Mouse (Mus musculus): ENCODE data around the gene Hspb2. TPM values are rescaled to one million over a fixed set of nuclear protein-coding genes. Genes with fewer than 3 reads are reported as not detected.

Gene Hspb2
- polyA plus RNA-seq (2015; fragmentation: Illumina TruSeq; extraction: RNeasy Lipid Tissue Mini Kit (QIAGEN cat#74804); ENCODE audit: low read depth, low replicate concordance), result 3.0 TPM

DNA sequence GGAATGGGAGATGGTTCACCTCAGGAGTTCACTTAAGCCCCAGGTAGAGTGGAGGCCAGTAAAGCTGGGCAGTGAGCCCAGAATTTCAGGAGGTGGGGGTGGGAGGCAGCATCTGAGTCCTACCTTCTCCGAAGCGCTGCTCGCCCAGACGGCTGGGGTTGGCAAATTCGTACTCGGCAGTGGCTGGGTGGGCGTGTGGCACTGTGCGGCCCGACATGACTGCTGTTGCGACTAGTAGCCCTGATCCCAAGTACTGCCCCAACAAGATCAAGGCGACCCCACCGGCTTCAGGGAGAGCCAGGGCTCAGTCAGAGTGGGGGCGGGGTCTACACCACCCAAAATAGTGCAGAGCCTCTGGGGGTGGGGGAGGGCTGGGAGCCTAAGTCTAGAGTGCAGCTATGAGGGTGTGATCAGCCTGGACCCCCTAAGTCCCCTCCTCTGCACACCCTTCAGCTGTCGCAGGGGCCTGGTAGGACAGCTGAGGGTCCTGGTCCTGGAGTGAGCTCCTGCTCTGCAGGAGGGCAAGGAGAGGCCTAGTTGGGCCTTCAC lies at the start of gene Hspb2:
Hspb2 (minus strand) TSS at position 301 of the 549 bp plus-strand sequence.

DNA sequence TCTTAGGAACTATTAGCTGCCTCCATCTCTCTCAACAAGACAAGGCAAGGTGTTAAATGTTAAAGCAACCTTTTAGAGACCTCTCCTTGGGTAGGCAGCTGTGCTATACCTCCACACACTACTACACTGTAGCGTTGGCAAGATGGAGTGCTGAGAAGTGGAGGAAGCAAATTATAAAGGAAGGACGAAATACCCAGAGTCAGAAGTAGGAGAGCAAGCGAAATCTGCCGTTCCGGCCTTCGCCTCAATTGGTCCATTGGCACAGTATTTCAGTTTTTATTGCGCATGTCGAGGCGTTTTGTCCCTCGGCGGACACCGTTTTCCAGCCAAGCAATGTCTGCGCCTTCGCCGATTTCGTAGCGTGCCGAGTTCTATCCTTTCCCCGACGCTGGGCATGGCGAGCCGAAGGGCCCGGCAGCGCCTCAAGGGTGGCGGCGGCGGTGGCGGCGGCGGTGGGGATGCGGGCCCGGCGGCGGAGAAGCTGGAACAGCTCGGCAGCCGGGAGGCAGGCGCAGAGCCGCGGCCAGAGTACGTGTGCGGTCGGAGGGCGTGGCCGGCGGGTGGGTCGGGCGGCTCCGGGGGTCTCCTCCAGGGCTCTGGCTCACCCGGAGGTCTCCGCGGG lies 22.9 kb upstream of the Hspb2 start, which contains the start of the genes Alg9 and 1110032A03Rik:
Alg9 (plus strand) TSS at position 29 of the 622 bp plus-strand sequence.
1110032A03Rik (minus strand) TSS at position 530 of the 622 bp plus-strand sequence.

DNA sequence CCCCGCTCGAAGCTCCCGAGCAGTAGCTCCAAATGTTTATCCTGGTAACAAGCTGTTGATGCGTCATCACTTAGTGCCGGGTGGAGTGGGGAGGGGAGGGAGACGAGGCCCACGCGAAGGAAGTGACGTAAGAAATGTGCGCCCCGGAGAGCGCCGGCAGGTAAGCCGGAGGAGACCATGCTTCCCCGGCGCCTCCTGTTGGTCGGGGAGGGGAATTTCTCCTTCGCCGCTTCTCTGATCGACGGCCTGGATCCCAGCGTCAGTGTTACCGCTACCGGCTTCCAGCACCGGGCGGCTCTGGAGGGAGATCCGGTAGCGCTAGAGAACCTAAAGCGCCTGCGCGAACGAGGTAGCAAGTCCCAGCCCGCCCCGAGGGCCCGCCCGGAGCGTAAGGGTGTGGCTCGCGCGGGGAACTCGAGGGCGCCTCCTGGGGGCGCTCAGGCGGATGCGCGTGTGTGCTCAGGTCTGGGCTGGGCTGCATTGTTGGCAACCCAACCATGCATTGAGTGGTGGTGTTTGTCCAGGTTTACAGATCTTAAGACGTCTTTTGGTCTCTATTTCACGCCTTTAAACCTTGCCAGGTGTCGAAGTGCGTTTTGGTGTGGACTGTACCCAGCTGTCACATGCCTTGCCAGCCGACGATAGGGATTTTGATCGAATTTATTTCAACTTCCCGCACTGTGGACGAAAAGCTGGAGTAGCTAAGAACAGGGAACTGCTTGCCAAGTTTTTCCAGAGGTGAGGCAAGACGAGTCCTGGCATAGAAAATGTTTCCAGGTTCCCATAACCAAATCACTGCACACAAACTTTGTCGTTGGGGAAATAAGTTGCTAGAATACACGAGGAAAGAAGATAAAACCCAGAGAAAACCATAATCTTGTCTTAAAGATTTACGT lies 16.2 kb upstream of the Hspb2 start, which contains the start of gene Fdxacb1:
Fdxacb1 (plus strand) TSS at position 130 of the 896 bp plus-strand sequence.

DNA sequence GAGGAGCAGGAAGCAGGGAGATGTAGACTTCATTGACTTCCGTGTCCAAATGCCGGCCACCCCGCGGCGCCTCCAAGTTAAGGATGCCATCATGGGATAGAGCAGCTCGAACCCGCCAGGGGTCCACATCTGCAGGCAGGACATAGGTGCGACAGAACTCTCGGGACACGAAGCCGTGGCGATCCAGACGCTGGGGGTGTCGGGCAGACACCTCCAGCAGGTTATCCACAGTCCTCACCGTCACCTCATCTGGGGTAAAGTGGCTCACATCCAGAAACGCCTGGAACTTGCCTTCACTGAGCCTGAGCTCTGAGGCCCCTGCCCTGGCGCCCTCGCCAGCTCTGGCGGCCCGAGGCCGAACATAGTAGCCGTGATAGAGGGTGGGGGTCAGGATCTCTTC lies 831 bp downstream of the Hspb2 start, which contains the start of gene Cryab:
Cryab (plus strand) TSS at position 3 of the 400 bp plus-strand sequence.

DNA sequence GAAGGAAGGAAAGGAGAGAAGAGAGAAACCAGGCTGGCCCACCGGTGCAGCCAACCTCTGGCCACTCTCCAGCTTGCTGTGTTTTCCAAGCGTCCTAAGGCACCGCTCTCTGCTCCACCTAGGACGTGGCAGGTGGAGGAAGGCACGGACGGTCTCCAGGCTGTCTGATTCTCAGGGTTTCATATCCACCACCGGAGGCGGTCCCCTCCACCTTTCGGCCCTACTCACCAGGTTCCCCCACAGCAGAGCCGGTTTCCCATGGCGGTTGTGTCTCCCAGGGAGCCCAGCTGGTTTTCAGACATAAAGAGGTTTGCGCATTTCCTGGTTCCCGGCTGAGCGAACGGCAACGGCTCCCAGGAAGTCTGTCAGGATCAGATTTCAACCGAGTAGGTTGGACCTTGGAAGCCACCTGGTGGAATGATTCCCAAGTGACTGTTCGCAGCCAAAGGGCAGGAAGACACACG lies 5.9 kb downstream of the Hspb2 start, which contains the start of gene 2310030G06Rik:
2310030G06Rik (minus strand) TSS at position 323 of the 464 bp plus-strand sequence.

DNA sequence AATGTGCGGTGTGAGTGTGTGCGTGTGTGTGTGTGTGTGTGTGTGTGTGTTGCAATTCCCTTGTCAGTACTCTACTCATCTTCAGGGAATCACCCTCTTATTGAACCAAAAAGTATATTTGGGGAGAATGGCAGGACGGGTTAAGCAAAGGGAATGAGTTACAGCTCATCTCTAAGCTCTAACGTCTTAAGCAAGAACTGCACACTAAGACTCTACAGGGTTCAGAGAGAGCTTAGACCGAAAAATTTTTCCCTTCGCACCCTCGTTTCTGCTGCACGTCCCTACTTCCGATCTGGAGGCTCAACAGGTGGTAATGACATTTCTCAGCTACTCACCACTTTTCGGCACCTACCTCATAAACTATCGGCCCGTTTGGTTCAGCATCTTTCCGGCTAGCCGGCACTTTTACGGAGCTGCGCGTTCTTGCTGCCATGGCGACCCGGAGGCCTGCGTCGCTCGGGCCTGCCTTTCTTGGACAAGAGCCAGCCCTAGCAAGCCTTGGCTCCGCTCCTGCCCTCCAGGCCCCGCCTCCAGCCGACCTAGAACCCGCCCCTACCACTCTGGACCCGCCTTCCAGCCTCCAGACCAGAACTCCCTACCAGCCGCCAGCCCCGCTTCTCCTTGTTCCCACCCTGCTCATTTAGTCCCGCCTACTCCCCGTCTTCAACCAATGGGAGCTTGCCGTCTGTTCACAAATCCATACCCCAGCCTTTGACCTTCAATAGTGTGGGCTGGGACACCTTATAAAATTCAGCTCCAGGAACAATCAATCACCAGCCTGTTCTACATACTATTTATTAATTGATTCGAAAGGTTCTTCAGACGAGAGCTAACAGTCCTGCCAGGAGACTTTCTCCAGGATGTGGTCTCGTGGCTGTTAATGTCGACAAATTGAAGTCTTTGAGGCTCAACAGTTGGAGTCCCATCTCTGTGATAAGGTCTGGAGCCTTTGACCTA lies 13.0 kb downstream of the Hspb2 start, which contains the start of gene Dixdc1:
Dixdc1 (minus strand) TSS at position 604 of the 957 bp plus-strand sequence.

Other genes starting within 250 kb of the Hspb2 start
- 93.3 TPM for gene Pts, start 223.6 kb downstream of the Hspb2 start, polyA plus RNA-seq (2015; fragmentation: Illumina TruSeq; extraction: RNeasy Lipid Tissue Mini Kit (QIAGEN cat#74804); ENCODE audit: low read depth, low replicate concordance)
- gene Il18, start 197.5 kb downstream of the Hspb2 start, polyA plus RNA-seq (2015; fragmentation: Illumina TruSeq; extraction: RNeasy Lipid Tissue Mini Kit (QIAGEN cat#74804); ENCODE audit: low read depth, low replicate concordance), result 67.5 TPM
- gene Bco2, start 197.2 kb downstream of the Hspb2 start, polyA plus RNA-seq (2015; fragmentation: Illumina TruSeq; extraction: RNeasy Lipid Tissue Mini Kit (QIAGEN cat#74804); ENCODE audit: low read depth, low replicate concordance), result 4.9 TPM
- not detected for gene Tex12, start 191.0 kb downstream of the Hspb2 start, polyA plus RNA-seq (2015; fragmentation: Illumina TruSeq; extraction: RNeasy Lipid Tissue Mini Kit (QIAGEN cat#74804); ENCODE audit: low read depth, low replicate concordance)
- gene Sdhd, start 148.5 kb downstream of the Hspb2 start, polyA plus RNA-seq (2015; fragmentation: Illumina TruSeq; extraction: RNeasy Lipid Tissue Mini Kit (QIAGEN cat#74804); ENCODE audit: low read depth, low replicate concordance), result 257 TPM
- gene Timm8b, start 148.4 kb downstream of the Hspb2 start, polyA plus RNA-seq (2015; fragmentation: Illumina TruSeq; extraction: RNeasy Lipid Tissue Mini Kit (QIAGEN cat#74804); ENCODE audit: low read depth, low replicate concordance), result 544 TPM
- 5.7 TPM for gene Pih1d2, start 135.0 kb downstream of the Hspb2 start, polyA plus RNA-seq (2015; fragmentation: Illumina TruSeq; extraction: RNeasy Lipid Tissue Mini Kit (QIAGEN cat#74804); ENCODE audit: low read depth, low replicate concordance)
- 21.0 TPM for gene Nkapd1, start 134.9 kb downstream of the Hspb2 start, polyA plus RNA-seq (2015; fragmentation: Illumina TruSeq; extraction: RNeasy Lipid Tissue Mini Kit (QIAGEN cat#74804); ENCODE audit: low read depth, low replicate concordance)
- gene Dlat, start 92.6 kb downstream of the Hspb2 start, polyA plus RNA-seq (2015; fragmentation: Illumina TruSeq; extraction: RNeasy Lipid Tissue Mini Kit (QIAGEN cat#74804); ENCODE audit: low read depth, low replicate concordance), result 84.8 TPM
- 64.0 TPM for gene Dixdc1, start 12.8 kb downstream of the Hspb2 start, polyA plus RNA-seq (2015; fragmentation: Illumina TruSeq; extraction: RNeasy Lipid Tissue Mini Kit (QIAGEN cat#74804); ENCODE audit: low read depth, low replicate concordance)
- 3.8 TPM for gene 2310030G06Rik, start 5.8 kb downstream of the Hspb2 start, polyA plus RNA-seq (2015; fragmentation: Illumina TruSeq; extraction: RNeasy Lipid Tissue Mini Kit (QIAGEN cat#74804); ENCODE audit: low read depth, low replicate concordance)
- 309 TPM for gene Cryab, start 1.0 kb downstream of the Hspb2 start, polyA plus RNA-seq (2015; fragmentation: Illumina TruSeq; extraction: RNeasy Lipid Tissue Mini Kit (QIAGEN cat#74804); ENCODE audit: low read depth, low replicate concordance)
- 6.2 TPM for gene Fdxacb1, start 15.9 kb upstream of the Hspb2 start, polyA plus RNA-seq (2015; fragmentation: Illumina TruSeq; extraction: RNeasy Lipid Tissue Mini Kit (QIAGEN cat#74804); ENCODE audit: low read depth, low replicate concordance)
- gene Alg9, start 22.7 kb upstream of the Hspb2 start, polyA plus RNA-seq (2015; fragmentation: Illumina TruSeq; extraction: RNeasy Lipid Tissue Mini Kit (QIAGEN cat#74804); ENCODE audit: low read depth, low replicate concordance), result 16.3 TPM
- 84.8 TPM for gene 1110032A03Rik, start 23.2 kb upstream of the Hspb2 start, polyA plus RNA-seq (2015; fragmentation: Illumina TruSeq; extraction: RNeasy Lipid Tissue Mini Kit (QIAGEN cat#74804); ENCODE audit: low read depth, low replicate concordance)
- 12.9 TPM for gene Ppp2r1b, start 92.9 kb upstream of the Hspb2 start, polyA plus RNA-seq (2015; fragmentation: Illumina TruSeq; extraction: RNeasy Lipid Tissue Mini Kit (QIAGEN cat#74804); ENCODE audit: low read depth, low replicate concordance)

All from brain, adult 10 weeks (tissue).